Comparison of ENCODE assay signal across 20 mouse cellular contexts in the genomic region with DNA sequence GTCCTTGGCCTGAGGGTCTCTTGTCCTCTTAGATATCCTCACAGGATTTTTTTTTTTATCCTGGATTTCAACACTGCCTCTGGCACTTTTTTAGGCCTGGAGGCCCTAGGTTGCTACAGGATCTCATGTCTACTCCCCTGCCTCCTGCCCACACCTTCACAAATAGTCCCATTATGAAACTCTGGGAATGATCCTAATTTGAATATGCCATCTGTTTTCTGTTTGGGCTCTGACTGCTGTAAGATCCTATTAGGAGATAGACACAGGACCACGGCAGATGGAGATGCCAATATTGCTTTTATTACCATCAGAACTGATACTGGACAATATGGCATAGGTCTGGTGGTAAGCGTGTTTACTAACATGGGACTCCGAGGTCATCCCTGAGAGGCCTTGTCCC. TPM values are rescaled to one million over a fixed set of nuclear protein-coding genes. Genes with fewer than 3 reads are reported as not detected.
A peak's percentile ranks its signal among the peaks of the same experiment; 100 is the strongest.
DNase-seq lines count a peak whose midpoint lies in the region; ATAC-seq and TF ChIP-seq lines count a peak whose summit lies in the region.
"Had no signal": no experiment of that assay in that cellular context is flagged by ENCODE, and none has a peak within 500 bp of the region (broad histone marks: within the 10 kb centered on the region; RNA-seq: fewer than 3 reads in every experiment).

No protein-coding gene starts in this region.

- H3K4me2 ChIP-seq in forebrain, embryonic 15.5 days (replicated peaks), result no peak overlapping the region
- no peak overlapping the region for H3K4me2 ChIP-seq in forebrain, embryonic 12.5 days
- H3K4me2 ChIP-seq: embryonic facial prominence, embryonic 12.5 days; heart, embryonic 11.5 days; heart, embryonic 15.5 days; hindbrain, embryonic 14.5 days; intestine, embryonic 15.5 days had no signal

- 64% methylated on average over 3 of the region's 3 CpGs for WGBS in forebrain, embryonic 15.5 days
- 88% methylated on average over 3 of the region's 3 CpGs for WGBS in forebrain, embryonic 12.5 days

- no peak overlapping the region for H3K4me3 ChIP-seq in forebrain, embryonic 15.5 days
- H3K4me3 ChIP-seq in forebrain, embryonic 12.5 days (replicated peaks), result no peak overlapping the region
- H3K4me3 ChIP-seq: embryonic facial prominence, embryonic 12.5 days; heart, adult 2 months; heart, embryonic 15.5 days; hindbrain, embryonic 10.5 days; intestine, embryonic 15.5 days had no signal

- ATAC-seq in forebrain, embryonic 15.5 days (replicated peaks), result peak; percentile 54; the same call in 1 of the 2 replicates
- no peak for ATAC-seq in forebrain, embryonic 12.5 days (ENCODE audit: low FRiP score)
- ATAC-seq: activated CD4-positive, CD25-positive, alpha-beta regulatory T cell, adult 4 months; intestine, embryonic 15.5 days; Patski had no signal

- H3K9me3 ChIP-seq in forebrain, embryonic 15.5 days, result no peaks in the 10 kb centered on the region
- H3K9me3 ChIP-seq in forebrain, embryonic 12.5 days, result no peaks in the 10 kb centered on the region
- H3K9me3 ChIP-seq: embryonic facial prominence, embryonic 12.5 days; heart, embryonic 15.5 days; intestine, embryonic 15.5 days had no signal

- H3K27ac ChIP-seq in forebrain, embryonic 15.5 days (replicated peaks), result 0 out of 2 replicates have a peak overlapping the region, but pooled peaks have one; percentile 33
- no peak overlapping the region for H3K27ac ChIP-seq in forebrain, embryonic 12.5 days
- H3K27ac ChIP-seq: embryonic facial prominence, embryonic 12.5 days; heart, adult 2 months; heart, embryonic 15.5 days; hindbrain, embryonic 10.5 days; hindbrain, embryonic 14.5 days; intestine, embryonic 15.5 days had no signal

- H3K4me1 ChIP-seq in forebrain, embryonic 15.5 days, result peaks cover 23% of the 10 kb centered on the region
- no peaks in the 10 kb centered on the region for H3K4me1 ChIP-seq in forebrain, embryonic 12.5 days
- H3K4me1 ChIP-seq: intestine, embryonic 15.5 days had no signal

- TF ChIP-seq POLR2A in brain, embryonic 14.5 days (IDR thresholded peaks at IDR 0.05; ENCODE audit: borderline replicate concordance, extremely low read depth, insufficient read depth, insufficient read length, poor library complexity, severe bottlenecking), result no peak

- H3K9ac ChIP-seq in forebrain, embryonic 15.5 days (replicated peaks), result no peak overlapping the region
- no peak overlapping the region for H3K9ac ChIP-seq in forebrain, embryonic 12.5 days
- H3K9ac ChIP-seq: embryonic facial prominence, embryonic 12.5 days; heart, embryonic 15.5 days; hindbrain, embryonic 14.5 days; intestine, embryonic 15.5 days had no signal

- no peak for TF ChIP-seq CTCF in brain, embryonic 14.5 days (IDR thresholded peaks at IDR 0.05; ENCODE audit: borderline replicate concordance, extremely low read depth, insufficient read depth, insufficient read length)

- H3K27me3 ChIP-seq in forebrain, embryonic 15.5 days, result no peaks in the 10 kb centered on the region
- H3K27me3 ChIP-seq in forebrain, embryonic 12.5 days, result no peaks in the 10 kb centered on the region
- H3K27me3 ChIP-seq: embryonic facial prominence, embryonic 12.5 days; heart, embryonic 15.5 days; intestine, embryonic 15.5 days; Patski had no signal

- no peaks in the 10 kb centered on the region for H3K36me3 ChIP-seq in forebrain, embryonic 15.5 days
- no peaks in the 10 kb centered on the region for H3K36me3 ChIP-seq in forebrain, embryonic 12.5 days (replicated peaks)
- H3K36me3 ChIP-seq: embryonic facial prominence, embryonic 12.5 days; heart, embryonic 15.5 days; hindbrain, embryonic 10.5 days; intestine, embryonic 15.5 days had no signal

- intact Hi-C loops in heart, postnatal 36 days (cut with DNase I), result no loop called here

- DNase-seq in layer of hippocampus, adult 9-11 months, result peak; percentile 57
- DNase-seq in layer of hippocampus, postnatal 25 days (ENCODE audit: extremely low spot score in 1 of 2, low spot score in 1 of 2), result no peak
- peak; percentile 65 for DNase-seq in brain, embryonic 14.5 days (ENCODE audit: low read depth)
- DNase-seq in heart, postnatal 36 days, result no peak
- DNase-seq: adrenal gland, postnatal 14 days; cerebellum, adult 2 months; cerebellum, postnatal 14 days; gastrocnemius, postnatal 14 days; heart, adult 2 months; heart, postnatal 14 days had no signal

RNA-seq across cellular contexts. Expression of a gene that starts 57.2 kb away (rescaled TPM):
- 10.9 and 12.7 TPM in 2 replicates for polyA plus RNA-seq in forebrain, embryonic 15.5 days (2015; fragmentation: Nextera tagmentation; extraction: Ambion mirVana)
- polyA plus RNA-seq in forebrain, embryonic 12.5 days (2016; fragmentation: Nextera tagmentation; extraction: Ambion mirVana), result 15.4 and 15.9 TPM in 2 replicates
- 10 to 100 TPM; 31.3 to 41.2 TPM for total RNA-seq in layer of hippocampus, postnatal 25 days (2021)
- polyA plus RNA-seq in brain, embryonic 14.5 days (2012; rRNA removed), result 32.5 and 48.7 TPM in 2 replicates
- 10 to 100 TPM; 11.2 to 12.9 TPM for total RNA-seq in heart, postnatal 36 days (2021)

RNA-seq across cellular contexts. Expression of a gene that starts 57.3 kb away (rescaled TPM):
- 115 and 122 TPM in 2 replicates for polyA plus RNA-seq in forebrain, embryonic 15.5 days (2015; fragmentation: Nextera tagmentation; extraction: Ambion mirVana)
- polyA plus RNA-seq in forebrain, embryonic 12.5 days (2016; fragmentation: Nextera tagmentation; extraction: Ambion mirVana), result 144 and 154 TPM in 2 replicates
- 10 to 100 TPM; 58.8 to 63.2 TPM for total RNA-seq in layer of hippocampus, postnatal 25 days (2021)
- polyA plus RNA-seq in brain, embryonic 14.5 days (2012; rRNA removed), result 83.4 and 95.1 TPM in 2 replicates
- total RNA-seq in heart, postnatal 36 days (2021), result 10 to 100 TPM; 36.7 to 44.2 TPM

Comparison
In these comparisons a context has a peak if more than half of its experiments do, and no peak if none do; other contexts are left out.
1. DNase-seq: peak in layer of hippocampus, adult 9-11 months (single experiment) and brain, embryonic 14.5 days (single experiment); none in layer of hippocampus, postnatal 25 days (0 of 2) and heart, postnatal 36 days (0 of 2).